Mouse (Mus musculus): ENCODE measurements at regions not wholly inside any gene's neighbourhood (a gene's known extent, or its start where the extent isn't known, plus 50 kb on each side); places are given as distances from the start of the nearest gene placed in this dataset.

DNA sequence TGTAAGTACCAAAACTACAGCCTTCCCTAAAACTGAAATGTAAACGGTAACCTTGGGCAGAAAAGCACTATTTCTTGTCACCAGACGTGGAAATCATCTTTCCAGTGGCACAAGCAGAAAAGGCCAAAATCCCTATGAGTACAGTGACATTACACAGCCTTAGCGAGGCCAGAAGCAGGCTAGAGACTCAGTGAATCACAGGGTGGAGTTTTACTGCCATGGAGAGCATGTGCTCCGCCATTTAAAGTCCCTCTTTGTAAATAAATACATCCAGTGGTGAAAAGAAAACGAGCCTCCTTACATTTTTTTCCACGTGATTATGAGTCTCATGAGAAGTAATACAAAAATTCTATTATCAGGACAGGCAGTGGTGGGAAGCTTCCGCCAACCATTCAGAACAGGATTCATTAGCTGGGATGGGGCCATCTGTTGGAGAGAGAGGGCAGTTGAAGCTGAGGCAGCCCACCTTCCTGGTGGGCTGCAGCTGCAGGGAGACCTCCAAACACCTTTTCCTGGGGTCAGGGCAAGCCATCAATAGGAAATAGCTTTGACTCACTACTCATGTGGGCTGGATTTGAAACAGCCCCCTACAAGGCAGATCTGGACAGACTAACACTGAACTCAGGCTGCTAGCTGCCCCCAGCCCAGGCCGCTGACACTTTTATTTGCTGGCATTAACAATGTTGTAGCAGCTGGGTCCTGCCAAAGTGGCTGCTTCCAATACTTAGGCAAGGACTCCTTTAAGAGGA lies 146.5 kb upstream of the Hnrnpa3 start:
- DNase-seq: no peak

DNA sequence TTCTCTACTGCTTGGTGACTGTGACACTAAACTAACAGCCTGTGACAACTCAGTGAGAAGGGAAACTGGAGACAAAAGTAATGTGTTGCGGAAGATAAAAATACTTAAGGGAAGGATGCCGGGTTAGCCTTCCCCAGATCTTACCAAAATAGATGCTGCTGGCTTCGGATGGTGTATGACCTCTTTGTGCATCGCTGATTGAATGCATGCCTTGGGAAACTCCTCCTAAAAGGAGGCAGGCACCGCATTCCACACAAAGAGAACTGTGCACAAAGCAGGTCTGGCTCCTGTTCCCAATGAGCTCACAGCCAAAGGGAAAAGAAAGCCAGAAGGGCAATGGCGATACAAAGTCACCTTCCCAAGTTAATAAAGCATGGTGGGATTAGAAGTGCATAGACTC lies 144.9 kb upstream of the Hnrnpa3 start:
- DNase-seq: no peak

DNA sequence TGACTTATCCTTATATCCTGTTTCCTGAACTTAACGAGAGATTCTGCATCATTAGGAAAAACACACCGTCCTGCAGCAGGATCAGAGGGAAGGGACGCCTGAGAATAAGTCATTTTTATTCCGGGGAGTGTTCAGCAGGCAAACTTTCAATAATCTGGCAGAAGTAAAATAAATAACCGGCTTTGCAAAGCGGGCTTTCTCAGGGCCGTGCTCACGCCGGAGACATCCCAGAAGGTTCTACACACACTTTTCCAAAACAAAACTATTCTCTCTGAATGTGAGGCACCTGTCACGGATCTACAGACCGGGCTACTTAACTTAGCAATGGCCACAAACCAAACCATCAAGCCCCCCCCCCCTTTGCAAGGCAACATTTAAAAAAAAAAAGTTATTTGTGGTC lies 142.8 kb upstream of the Hnrnpa3 start:
- DNase-seq: no peak

DNA sequence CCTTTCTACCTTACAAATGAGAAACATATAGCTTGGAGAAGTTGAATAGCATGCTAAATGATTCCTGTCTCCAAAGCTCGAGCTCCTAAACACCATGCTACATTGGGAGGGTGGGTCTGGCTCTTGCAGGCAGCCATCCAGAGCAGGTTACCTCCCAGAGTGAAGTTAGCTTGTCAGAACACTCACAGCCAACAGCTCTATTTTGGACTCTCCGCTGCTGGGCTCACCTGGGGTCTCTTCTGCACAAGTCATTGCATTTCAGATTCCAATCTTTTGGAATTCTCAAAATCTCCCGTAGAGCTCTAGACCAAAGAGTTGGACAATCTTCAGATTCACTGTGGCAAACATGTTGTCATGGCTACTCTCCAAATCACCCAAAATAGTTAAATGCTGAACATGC lies 142.0 kb upstream of the Hnrnpa3 start:
- no peak for DNase-seq

DNA sequence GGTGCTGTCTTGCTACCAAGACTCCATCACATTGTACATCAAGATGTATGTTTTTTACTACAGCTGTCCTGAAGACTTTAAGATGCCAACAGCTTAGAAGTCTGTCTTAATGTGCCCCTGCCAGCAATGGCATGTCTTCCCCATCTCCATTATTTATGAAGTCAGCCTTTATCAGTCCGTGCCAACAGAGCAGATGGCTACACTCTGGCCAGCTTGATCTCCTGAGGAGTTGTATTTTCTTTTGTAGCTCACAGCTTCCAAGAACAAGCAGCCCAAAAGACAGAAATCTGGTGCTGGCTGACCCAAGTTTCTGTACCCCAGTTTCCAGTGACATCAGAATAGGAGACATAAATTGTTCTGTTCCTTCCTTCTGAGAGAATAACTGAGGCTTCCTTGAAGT lies 140.5 kb upstream of the Hnrnpa3 start:
- no peak for DNase-seq

DNA sequence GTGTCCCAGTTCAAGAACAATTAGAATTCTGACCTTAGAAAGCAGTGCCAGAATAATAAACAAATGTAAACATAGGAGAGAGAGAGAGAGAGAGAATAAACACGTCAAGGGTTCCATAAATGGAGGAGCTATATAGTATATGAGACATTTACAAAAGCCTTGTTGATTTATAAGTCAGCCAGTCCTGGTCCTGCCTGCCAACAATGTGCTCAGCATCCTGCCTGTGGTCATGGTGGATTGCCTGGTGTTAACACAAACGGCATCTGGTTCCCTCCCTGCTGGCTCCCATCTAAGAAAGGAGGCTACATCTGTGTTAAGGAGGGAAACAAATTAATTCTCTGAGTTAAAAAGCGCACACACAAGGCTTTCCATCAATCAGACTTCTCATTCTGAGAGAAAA lies 133.5 kb upstream of the Hnrnpa3 start:
- DNase-seq: no peak

DNA sequence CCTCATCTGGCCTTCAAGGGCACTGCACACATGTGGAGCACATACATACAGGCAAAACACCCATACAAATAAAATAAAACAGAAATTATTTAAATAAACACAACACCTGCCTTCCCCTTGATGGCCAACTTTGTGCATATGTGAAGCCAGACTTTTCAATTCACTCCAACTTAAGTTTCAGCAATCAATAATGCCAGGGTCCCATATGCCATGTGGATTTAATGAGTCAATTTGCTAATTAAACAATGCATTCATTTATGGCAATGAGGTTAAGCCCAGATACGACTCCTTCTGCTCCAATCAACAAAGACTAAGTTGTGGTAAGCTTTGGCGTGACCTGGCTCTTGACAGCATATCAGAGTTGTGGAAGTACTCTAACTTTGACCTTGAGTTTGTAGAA lies 130.4 kb upstream of the Hnrnpa3 start:
- no peak for DNase-seq

DNA sequence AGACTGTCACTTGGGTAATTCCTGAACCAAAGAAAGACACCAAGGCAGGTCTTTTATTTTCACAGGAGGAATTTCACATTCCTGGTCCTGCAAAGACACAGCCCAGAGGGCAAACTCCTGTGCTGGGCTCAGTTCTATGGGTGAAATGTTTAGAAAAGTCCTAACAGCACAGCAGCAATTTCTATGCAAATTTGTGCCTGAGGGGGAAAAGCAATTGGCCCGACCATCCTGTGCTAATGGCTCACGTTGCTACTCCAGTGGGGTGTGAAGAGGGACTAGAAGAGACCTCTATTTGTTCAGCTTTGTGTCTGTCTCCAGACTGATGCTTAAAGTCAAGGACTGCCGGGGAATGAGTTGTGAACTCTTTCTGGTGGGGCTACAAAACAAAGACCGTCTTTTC lies 120.9 kb upstream of the Hnrnpa3 start:
- DNase-seq: peak; percentile 14 to 43

DNA sequence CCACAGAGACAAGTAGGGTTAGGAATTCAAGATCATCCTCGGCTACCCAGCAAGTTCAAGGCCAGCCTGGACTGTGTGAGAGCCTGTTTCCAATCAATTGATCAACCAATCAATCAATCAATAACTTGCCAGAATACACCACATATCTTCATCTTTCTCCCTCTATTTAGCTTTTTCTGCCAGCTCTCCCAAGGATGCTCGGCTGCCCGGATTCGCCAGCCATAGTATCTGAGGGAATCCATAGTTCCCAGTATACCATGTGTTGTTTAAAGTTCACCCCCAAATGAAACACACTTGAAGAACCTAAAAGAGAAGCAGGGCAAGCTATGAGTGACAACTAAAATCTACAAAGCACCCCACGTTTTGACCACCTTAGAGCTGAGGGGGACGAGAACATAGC lies 119.3 kb upstream of the Hnrnpa3 start:
- no peak for DNase-seq

DNA sequence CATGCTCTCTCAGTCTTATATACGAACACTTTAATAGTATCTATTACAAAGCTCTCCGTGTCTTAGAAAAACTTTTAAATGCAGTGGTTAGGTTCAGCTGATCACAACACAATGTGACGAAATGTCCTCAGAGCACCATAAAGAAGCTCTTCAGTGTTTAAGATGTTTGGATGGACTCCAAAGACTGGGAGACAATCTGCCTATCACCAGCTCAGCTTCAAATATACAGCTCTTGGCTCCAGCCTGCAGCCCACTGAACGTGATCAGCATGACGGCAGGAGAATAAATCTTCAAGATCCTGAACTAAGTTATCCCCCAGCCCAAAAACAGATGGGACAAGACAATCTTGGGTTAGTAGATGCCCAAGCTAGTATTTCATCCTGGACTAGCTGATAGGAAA lies 116.7 kb upstream of the Hnrnpa3 start:
- no peak for DNase-seq

DNA sequence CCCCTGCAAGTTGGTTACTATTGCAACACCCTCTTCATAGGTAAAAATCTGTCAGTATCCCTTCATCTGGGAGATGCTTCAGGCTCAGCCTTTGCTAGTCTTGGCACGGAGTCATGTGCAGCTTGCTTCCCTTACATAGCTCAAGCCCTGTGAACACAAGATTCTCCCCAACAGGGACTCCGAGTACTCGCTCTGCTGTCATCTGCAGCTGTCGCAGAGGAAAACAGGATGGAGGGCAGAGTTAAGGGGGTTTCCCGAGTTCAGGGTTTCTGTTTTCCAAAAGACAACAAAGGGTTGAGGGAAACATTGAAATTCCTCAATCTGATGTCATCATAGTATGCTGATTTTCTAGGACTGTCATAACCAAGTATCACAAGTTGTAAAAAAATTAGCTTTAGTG lies 116.3 kb upstream of the Hnrnpa3 start:
- DNase-seq: peak in 1 of 2 experiments; percentile 44

DNA sequence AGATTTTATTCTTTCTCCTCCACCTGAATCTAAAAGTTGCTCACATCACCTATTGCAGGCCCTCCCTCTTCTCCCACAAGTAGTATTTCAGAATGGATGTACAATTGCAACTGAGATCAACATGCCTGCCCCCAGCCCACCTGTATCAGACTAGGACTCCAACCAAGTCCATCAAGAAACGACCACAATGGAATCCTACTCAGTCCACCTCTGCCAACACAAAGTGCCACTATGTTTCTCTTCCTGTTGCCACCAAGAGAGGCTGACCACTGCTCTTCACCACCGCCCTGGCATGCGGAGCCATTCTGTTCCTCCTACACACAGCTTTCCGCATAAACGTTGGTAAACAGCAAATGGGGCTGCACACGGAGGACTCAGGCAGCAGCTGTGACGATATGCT lies 113.1 kb upstream of the Hnrnpa3 start:
- DNase-seq: no peak

DNA sequence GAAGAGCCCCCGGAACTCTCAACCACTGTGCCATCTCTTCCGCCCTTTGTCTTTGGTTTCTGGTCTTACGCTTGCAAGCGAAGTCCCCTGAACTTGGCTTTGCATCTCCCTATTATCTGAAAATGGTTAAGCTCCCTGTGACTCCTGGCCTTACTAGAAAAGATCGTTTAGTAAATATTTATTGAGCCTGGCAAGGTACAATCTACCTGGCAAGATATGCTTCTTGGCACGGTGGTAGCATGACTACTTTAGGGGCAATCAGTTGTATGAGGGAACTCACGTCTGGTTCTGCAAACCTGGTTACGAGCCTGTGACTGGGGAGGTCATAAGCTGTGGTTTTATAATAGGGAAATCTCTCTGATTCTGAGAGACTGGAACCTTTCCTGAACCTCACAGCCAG lies 103.4 kb upstream of the Hnrnpa3 start:
- DNase-seq: no peak

DNA sequence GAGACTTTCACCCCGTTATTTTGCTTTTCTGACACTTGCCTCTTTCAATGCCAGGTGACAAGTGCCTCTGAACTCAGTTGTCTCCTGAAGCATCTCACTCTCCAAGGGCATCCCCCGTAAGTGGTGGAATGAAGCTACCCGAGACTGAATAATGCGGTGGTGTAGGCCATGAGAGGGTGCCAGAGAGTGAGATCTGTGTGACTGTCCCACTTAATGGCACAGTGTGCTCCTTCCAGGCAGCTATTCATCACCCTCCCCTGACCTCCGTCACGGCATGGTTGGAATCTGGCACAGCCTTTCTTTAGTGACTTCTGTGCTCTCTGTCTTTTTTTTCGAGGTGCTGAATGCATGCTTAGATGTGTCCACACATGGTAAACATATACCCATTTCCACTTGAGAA lies 102.3 kb upstream of the Hnrnpa3 start:
- no peak for DNase-seq

DNA sequence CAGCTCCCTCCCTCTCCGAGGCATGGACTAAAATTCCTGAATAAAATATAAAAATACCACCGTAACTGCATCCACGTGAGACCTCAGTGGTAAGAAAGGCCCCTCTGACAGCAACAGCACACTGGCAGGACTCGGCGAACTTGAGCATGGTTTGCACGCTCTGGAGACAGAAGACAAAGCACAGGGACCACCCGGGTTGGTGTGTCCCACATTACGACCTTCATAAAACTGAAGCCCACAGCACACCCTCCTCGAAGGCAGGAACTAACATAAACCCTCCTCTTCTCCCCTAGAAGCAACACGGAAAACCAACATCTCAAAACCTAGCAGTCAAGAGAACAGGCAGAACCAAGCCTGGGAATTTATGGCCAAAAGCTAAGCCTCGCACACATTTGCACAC lies 101.7 kb upstream of the Hnrnpa3 start:
- no peak for DNase-seq

DNA sequence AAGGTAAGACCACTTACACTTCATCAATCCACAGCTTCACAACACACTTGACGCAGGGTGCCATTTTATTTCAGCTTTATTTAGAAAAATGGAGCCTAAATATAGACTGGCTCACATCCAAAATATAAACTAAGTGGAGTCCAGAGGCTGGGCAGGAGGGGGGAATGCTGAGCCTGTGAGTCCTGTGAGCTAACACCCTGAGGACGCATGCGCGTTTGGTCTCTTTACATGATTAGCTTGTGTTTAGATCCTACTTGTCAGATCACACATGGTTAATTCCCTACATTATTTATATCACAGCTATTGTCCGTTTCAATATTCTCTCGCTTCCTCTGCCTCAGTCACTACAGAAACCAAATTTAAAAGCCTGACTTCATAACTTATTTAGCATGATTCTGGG lies 99.1 kb upstream of the Hnrnpa3 start:
- DNase-seq: no peak

DNA sequence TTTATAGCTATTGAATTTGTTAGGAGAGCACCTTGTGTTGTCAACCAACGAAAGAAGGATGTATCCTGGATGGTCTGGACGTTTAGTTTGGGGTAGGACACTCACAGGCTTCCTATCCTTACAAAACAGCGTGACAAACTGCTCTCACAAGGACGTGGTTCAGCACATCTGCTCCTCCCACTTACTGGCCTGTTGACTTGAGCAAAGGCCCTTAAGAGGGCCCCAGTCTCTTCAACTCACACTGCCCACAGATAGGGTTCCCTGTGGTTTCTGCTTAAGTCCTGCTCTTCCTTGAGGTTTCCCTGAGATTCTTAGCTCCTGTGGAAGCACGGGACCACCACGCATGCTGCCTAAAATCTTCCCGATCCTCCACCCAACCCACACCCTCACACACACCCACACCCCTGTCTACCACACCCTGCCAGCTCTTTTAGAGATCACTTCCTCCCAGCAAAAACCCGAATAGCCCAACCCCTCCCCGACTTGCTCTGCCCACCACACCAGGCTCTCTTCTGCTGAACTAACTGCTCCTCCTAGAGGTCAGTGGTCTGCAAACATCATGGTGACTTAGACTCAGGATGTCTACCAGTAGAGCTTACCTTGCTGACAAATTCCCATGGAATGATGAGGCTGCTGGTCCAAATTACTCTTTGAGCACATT lies 95.7 kb upstream of the Hnrnpa3 start:
- no peak for DNase-seq

DNA sequence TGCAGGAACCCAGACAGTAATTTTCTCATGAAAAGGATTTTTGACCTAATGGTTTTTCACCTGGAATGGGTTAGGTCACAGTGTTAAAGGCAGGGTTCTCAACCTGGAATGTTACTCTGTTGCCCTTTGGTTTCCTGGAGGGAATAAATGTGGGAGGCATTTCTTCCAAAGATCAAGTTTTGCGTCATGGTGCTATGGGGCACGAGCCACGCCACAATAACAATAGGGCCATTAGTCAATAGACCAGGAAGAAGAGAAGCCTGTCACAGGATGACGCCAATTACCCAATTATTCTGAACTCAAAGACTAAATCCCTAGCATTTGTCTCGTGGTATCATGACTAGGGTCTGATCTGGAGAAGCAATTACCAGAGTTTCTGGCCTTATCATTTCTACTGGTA lies 94.3 kb upstream of the Hnrnpa3 start:
- DNase-seq: no peak

DNA sequence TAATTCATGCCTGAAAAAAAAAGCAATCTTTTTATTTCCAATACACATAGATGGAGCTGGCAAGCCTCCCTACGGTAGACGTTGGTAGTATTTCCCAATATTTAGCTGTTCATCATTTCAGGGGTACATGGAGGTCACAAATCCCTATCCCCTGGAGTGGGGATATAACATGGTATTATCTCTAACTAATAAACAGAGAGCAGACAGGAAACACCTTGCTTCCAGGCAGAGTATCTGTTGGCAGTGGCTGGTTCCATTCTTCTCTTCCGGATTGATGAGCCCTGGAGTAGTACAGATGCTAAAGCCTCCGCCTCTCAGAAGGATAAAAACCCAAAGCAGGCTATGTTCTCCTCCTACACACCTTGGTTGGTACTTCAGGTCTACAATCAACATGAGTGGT lies 91.9 kb upstream of the Hnrnpa3 start:
- DNase-seq: no peak

DNA sequence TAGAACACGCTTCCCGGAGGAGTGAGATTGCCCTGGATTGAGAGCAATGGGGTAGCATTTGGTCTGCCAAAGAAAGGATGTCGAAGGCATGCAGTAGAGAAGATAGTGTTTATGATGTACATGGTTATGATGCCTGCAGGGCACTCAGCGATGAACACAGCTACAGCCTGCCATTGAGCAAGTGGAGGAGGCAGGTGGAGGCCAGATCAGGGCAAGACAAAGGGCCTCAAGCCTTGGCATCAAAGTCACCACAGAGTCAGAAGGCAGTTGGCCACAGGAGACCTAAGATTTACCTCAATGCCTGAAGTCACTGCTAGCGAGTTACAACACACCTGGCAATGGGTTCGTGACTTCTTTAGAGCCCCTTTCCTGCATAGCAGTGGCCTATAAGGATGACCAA lies 89.3 kb upstream of the Hnrnpa3 start:
- DNase-seq: no peak

DNA sequence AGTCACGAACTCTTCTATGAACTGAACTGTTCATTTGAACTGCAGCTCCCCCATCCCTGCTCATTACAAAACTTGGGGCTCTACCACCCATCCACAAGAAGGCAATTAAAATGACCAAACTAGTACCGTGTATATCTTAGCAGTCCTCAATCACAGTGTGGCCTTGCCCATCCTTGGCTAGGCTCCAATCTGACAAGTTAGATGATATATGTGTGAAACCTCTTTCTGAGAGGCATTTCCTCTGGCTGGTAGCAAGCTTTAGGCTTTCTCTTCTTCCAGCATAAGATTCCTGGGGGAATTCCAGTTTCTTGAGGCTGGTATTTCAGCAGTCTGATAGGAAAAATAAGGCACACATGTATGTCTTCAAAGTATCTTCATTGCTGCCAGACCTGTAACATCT lies 88.8 kb upstream of the Hnrnpa3 start:
- DNase-seq: no peak

DNA sequence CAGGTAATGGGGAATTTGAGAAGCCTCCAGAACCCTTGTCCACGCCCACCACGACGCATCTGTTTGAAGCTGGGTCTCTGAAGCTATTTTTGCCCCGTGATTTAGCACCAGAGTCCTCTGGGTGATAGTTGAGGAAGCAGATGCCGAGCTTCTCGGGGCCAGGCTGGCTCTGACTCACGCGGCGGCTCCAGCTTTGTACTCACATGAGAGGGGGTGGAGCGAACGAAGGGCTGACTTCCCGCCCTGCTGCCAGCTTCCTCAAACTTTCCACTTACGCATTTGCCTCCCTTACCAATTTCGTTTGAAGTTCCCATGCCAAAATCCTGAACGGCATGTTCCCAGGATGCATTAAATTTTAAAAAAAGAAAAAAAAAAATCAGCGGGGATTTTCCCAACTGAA lies 74.1 kb upstream of the Hnrnpa3 start:
- peak; percentile 87 to 92 for DNase-seq

DNA sequence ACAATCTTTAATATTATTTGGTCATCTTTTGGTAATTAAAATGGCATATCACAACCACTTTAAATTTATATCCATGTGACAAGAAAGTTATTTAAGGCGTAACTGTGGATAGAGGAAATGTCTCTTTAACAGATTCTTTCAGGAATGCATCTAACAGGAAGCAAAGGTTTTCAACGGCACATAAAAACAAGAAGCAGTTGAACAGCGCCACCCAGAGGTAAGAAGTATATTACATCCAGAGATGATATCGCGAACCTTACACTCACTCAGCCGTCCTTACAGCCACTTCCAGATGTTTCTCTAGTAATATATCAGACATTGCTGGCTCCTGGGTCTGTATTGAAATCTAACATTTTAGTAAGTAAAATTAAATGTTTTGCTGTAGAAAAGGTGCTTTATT lies 70.5 kb upstream of the Hnrnpa3 start:
- peak in 1 of 2 experiments; percentile 82 for DNase-seq

DNA sequence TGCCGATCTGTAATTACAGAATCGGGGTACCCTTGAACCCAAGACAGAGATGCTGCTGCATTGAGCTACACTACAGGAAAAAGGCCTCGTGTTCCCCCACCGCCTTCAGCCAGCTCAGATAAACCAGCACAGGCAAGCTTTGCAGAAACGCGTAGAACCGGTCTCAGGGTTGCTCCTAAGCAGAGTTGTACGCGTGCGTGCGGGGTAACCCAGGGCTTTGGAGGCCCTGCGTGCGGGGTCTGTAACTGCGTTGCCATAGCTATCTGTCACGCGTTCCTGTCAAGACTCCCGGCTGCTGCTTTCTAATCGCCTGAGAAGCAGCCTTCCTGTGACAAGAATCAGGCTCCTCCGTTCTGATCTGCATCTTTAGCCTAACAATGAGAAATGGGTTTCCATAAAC lies 69.6 kb upstream of the Hnrnpa3 start:
- DNase-seq: no peak

DNA sequence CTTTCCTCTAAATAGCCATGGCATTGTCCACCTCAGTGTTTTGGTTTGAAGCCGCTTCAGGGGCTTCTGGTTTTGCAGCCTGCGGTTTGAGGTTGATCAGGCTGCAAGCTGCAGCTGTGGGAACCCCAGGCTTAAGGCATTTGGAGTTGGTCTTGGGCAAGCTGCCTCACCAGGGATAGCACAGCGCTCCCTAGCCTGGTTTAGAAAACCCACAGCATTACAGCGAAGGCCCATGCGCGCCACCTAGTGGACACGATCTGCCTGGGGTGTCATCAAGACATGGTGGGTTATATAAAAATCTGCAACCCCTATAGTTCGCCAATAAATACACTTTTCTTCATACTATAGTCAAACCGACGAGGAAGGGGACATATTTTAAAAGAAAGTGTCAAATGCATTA lies 68.9 kb upstream of the Hnrnpa3 start:
- DNase-seq: peak; percentile 93 to 98

All from kidney, postnatal 25 days (tissue).